Mouse (Mus musculus) gastrocnemius, adult 2 months (tissue): ENCODE measurements around the gene E330034G19Rik. TPM values are rescaled to one million over a fixed set of nuclear protein-coding genes. Genes with fewer than 3 reads are reported as not detected.

ENCODE experiments used
- DNase-seq: peaks from one replicate; pipeline ENCODE4 v3.0.0; 2022
- H3K27ac ChIP-seq: fragments of 200-600 bp; 2 replicates; pipeline ENCODE4 v1.8.1; 2022; ENCODE audit warnings: mild to moderate bottlenecking
- H3K4me3 ChIP-seq: fragments of 200-600 bp; 2 replicates; pipeline ENCODE4 v1.8.1; 2022; ENCODE audit warnings: mild to moderate bottlenecking, moderate library complexity
- CTCF ChIP-seq: fragments of 200-600 bp; IDR thresholded peaks from 2 replicates; pipeline ENCODE4 v1.8.1; 2022; ENCODE audit warnings: antibody characterized with exemption, mild to moderate bottlenecking, moderate library complexity
- intact Hi-C: fragments of 180-260 bp; cut with DNase I; formaldehyde crosslinking; loops from one replicate; pipeline ENCODE4 v1.15.1; 2025
- long read RNA-seq, 2 experiments: library from polyadenylated mRNA; stranded (forward); transcript quantifications; one replicate each; pipeline ENCODE4 v2.0.0; 2021
- total RNA-seq, 2 experiments: library from RNA; stranded (reverse); gene quantifications; 2 replicates each; pipeline ENCODE4 v1.2.3; 2021

Gene E330034G19Rik
- total RNA-seq = not detected
- long read RNA-seq, experiment 1 = 0 reads
- long read RNA-seq, experiment 2 = 0 reads

DNA sequence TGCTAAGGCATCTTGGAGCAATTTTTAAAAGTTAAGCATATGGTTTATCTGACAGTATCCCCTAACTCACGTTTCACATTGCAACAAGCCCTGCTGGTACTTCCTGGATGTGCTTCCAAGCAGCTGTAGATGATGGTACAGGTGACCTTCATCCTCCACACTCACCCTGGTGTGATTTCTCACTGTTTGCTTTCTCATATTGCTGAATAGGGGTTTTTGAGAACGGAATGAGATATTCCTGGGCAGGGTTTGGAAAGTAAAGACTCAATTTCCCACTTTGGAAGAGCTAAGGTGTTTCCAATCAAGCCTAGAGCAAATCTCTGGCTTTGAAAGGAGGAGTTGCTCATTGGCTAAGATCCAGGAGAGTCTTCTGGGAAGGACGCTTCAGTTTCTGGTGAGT is at the start of gene E330034G19Rik:
Gene E330034G19Rik (plus strand): TSS at position 301 of the 400 bp plus-strand sequence.
- H3K27ac ChIP-seq = no peak within 1 kb of the TSS
- no peak for TF ChIP-seq CTCF
- DNase-seq = no peak
- intact Hi-C loops = no loop called here
- H3K4me3 ChIP-seq = no peak within 1 kb of the TSS

DNA sequence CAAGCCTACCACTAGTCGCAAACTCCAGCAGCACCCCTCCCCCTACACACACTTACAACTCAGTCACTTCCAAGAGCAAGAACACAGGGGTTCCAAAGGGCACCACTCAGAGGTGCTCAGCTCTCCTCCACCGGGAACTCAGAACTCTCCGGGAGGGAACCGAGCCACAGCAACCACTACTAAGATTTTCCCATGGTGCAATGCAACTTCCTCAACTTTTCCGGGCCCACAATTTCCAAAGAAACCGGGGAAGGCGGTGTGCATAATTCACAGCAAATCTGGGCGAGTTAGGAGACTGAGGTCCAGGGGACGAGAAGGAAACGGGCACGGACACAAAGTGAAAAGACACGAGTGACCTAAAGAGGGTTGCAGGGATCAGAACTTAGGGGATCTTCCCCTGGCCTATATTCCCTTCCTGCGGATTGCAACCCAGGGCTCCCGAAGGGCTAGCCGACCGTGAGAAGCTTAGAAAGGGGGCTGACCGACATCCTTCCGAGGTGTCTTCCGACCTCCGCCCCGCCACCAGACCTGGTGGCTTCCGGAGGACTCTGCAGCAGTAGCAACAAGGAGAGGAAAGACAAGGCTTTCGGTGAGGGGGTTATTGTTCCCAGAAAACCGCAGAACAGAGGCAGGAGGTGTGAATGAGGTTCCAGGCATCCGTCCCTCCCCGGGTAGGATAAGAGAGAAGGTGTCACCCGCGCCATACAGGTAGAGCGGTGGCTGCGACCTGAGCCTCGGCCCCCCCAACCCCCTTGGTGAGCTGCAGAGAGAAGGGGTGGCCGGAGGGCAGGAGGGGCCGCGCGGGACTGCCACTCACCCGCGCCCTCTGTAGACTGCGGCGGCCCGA is 48.5 kb upstream of the E330034G19Rik start:
- DNase-seq = peak; percentile 37
- intact Hi-C loops = loop anchor here (5.0 kb wide), 1 partner anchor 47 kb away; no protein-coding TSS in a partner anchor

DNA sequence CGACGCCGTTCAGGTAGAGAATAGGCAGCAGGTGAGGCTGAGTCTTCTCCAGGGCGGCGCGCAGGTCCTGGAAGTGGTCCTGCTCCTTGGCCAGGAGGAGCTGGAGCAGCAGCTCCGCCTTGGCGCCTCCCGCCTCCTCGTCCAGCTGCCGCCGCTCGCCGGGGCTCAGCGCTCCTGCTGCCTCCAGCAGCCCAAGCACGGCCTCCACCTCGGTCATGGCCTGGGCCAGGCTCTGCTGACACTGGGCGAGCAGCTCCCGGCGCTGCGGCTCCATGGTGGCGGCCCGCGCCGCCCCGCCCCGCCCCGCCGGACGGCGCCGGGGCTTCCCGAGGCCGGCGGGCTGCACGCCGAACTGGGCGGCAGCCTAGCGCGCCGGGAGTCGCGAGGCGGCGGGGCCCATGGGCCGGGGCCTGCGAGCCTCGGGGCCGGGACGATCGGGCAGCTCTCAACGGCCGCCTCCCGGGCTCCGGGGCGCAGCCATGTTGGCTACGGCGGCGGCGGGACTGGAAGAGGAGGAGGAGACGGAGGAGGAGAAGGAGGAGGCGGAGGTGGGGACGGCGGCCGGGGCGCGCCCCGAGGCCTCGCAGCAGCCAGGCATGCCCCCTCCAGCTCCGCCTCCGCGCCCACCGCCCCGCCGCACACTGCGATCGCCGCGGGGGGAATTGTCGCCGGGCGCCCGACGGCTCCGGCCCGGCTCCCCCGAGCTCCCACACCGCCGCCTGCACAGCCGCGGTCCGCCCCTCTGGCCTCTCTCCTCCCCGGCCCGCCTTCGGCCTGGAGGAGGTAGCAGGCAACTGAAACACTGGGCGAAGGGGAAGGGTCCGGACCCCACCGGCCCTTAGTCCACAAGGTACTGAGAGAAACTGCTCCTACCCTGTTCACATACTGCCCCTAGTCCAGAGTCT is 47.6 kb upstream of the E330034G19Rik start, which contains the start of gene Dlg5:
Gene Dlg5 (minus strand): TSS at position 744 of the 905 bp plus-strand sequence.
- intact Hi-C loops = no loop called here
- TF ChIP-seq CTCF = no peak
- Histone ChIP-seq H3K27ac (peak within 1 kb of the TSS; percentile 85), H3K4me3 (peak within 1 kb of the TSS; percentile 95)
- DNase-seq = peak; percentile 75

More for the DNA sequence above, 48.5 kb upstream of the E330034G19Rik start:
- Histone ChIP-seq H3K27ac (peak overlapping the region; percentile 85), H3K4me3 (peak overlapping the region; percentile 95)
- TF ChIP-seq CTCF = no peak

- Histone ChIP-seq H3K27ac (no peak overlapping the region), H3K4me3 (no peak overlapping the region)
- no peak for TF ChIP-seq CTCF
- DNase-seq = no peak
- intact Hi-C loops = no loop called here
Measured at GRCm38 (mm10) chr14:24249926-24250325, 43.1 kb upstream of the E330034G19Rik start.

DNA sequence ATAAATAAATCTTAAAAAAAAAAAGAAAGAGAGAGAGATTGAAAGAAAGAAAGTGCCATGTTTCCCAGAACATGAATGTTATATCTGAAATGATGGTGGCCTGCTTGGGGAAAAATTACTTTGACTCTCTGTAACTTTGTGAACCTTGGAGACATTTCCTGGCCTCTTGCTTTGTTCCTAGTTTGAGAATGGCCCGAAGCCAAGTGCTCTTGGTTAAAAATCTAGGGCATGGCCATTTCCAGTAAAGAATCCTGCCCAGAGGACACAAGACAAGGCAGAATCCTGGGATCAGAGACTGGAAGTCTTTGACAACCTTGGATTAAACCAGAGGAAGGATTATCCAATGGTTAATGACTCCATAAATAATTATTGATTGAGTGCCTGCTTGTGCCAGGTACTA is 41.7 kb upstream of the E330034G19Rik start:
- no peak for DNase-seq
- Histone ChIP-seq H3K27ac (no peak overlapping the region), H3K4me3 (no peak overlapping the region)
- intact Hi-C loops = no loop called here
- no peak for TF ChIP-seq CTCF

DNA sequence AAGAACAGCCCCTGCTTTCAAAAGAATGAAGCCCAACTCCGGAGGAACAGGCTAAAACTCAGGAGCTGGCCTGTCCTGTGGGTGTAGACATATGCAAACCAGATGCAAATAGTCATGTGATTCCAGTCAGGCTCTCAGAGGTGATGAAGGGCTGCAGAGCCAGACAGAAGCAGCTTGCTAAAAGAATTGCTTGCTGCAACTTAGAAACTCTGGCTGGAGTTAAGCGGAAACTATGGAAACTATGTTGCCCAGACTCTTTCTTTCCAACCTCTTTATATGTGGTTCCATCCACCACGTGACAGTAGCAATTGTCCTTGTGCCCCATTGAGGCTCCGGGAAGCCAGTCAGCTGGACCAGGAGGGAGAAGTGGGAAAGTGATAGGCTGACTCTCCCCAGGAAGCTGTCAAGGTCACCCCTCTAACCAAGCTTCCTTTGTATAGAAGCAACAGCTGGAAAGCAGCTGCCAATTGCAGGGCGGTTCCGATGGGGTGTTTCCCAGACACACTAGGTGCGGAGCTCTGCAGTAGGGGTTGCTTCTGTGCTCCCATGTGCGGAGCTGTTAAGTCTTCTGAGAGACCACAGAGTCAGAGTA is 39.3 kb upstream of the E330034G19Rik start:
- Histone ChIP-seq H3K4me3 (no peak overlapping the region), H3K27ac (no peak overlapping the region)
- no peak for TF ChIP-seq CTCF
- DNase-seq = no peak
- intact Hi-C loops = no loop called here

DNA sequence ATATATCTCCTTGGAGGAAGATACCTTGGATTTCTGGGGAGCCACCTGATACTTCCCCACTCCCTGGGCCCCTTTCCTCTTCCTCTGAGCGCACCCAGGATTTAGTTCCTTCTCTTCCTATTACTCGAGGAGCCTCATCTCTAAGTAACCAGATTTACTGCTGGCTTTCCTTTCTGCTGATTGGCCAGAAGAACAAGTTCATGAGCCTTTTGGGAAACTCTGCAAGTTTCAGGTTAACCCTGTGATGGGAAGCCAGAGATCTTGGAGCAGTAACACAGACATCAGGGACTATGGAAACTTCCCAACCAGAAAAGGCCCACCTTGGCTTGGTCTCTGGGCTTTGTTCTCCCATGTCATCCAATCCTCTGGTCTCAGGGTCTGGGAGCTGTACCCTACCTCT is 37.1 kb upstream of the E330034G19Rik start:
- intact Hi-C loops = no loop called here
- no peak for TF ChIP-seq CTCF
- H3K27ac ChIP-seq = no peak overlapping the region
- no peak for DNase-seq
- H3K4me3 ChIP-seq = no peak overlapping the region

DNA sequence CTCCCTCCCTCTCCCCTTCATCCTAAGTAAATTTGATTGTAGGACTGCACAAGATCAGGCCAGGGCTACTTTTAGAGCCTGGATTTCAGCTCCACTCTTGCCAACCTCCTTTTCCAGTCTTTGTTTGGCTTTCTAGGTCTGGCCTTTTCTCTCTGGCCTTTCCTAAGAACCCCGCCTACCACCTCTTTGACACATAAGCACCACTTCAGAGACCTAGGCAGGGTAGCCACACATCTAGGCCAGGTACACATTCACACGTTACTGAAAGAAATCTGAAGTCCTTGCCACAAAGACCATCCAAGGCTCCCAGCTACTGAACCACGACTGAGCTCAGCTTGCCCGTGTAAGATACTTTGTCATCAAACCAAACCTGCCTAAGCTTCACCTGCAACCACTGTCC is 32.6 kb upstream of the E330034G19Rik start:
- Histone ChIP-seq H3K4me3 (no peak overlapping the region), H3K27ac (no peak overlapping the region)
- no peak for TF ChIP-seq CTCF
- no peak for DNase-seq
- intact Hi-C loops = no loop called here

DNA sequence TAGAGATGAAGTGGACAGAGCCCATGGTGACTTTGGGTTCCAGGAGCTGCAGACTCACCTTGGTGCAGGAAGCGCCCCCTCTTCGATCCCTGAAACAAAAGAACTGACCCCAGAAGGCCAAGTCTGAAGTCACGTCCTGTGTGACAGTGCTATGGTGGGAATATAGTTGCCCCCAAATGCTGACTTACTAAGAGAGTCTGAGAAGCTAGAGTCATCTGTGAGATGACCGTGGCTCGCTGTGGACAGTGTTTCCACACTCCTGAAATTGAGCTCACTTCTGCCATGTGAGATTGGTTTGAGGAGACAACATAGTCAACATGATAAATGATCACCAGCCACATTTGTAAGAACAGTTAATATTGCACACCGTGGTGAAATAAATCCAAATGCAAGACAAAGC is 30.6 kb upstream of the E330034G19Rik start:
- no peak overlapping the region for H3K27ac ChIP-seq
- no peak for TF ChIP-seq CTCF
- intact Hi-C loops = no loop called here
- no peak for DNase-seq
- no peak overlapping the region for H3K4me3 ChIP-seq

DNA sequence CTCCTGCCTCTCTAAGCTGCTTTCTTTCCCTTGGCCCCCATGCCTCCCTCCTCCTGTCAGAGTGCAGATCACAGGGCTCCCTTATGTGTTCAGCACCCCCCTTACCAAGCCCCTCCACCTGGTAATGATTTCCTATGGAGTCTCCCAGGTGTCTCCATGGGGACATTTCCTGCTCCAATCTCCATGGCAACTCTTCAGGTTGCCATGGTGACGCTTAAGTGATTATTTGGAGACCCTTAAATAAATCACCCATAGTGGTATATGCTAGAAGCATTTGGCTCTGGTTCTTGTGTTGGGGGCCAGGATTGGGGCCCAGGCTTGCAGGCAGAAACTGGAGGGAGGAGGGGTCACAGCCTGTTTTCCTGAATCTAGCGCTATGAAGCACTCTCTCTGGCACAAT is 30.1 kb upstream of the E330034G19Rik start:
- Histone ChIP-seq H3K4me3 (no peak overlapping the region), H3K27ac (no peak overlapping the region)
- no peak for DNase-seq
- intact Hi-C loops = no loop called here
- no peak for TF ChIP-seq CTCF

GRCm38 (mm10) chr14:24269571-24269970 is 23.4 kb upstream of the E330034G19Rik start:
- H3K27ac ChIP-seq = no peak overlapping the region
- H3K4me3 ChIP-seq = no peak overlapping the region
- no peak for TF ChIP-seq CTCF
- DNase-seq = no peak
- intact Hi-C loops = no loop called here

GRCm38 (mm10) chr14:24273575-24273974 is 19.4 kb upstream of the E330034G19Rik start:
- intact Hi-C loops = loop anchor here (1.0 kb wide), 1 partner anchor 91 kb away; no protein-coding TSS in a partner anchor
- H3K27ac ChIP-seq = no peak overlapping the region
- no peak for DNase-seq
- H3K4me3 ChIP-seq = no peak overlapping the region
- TF ChIP-seq CTCF = peak; percentile 70
